Mouse (Mus musculus) CD4-positive helper T cell, adult 2 months (primary cell): ENCODE results near the gene Pced1a.
"Not testable (repeated sequence)": the region's sequence is repeated elsewhere in the genome, so short reads cannot be mapped to it uniquely, and the experiment has no call there.

Experiments used
- DNase-seq: peaks from one replicate; pipeline ENCODE4 v3.0.0-alpha.2; 2012; ENCODE audit warnings: low read depth, missing footprints, low spot score

Gene Pced1a

DNA sequence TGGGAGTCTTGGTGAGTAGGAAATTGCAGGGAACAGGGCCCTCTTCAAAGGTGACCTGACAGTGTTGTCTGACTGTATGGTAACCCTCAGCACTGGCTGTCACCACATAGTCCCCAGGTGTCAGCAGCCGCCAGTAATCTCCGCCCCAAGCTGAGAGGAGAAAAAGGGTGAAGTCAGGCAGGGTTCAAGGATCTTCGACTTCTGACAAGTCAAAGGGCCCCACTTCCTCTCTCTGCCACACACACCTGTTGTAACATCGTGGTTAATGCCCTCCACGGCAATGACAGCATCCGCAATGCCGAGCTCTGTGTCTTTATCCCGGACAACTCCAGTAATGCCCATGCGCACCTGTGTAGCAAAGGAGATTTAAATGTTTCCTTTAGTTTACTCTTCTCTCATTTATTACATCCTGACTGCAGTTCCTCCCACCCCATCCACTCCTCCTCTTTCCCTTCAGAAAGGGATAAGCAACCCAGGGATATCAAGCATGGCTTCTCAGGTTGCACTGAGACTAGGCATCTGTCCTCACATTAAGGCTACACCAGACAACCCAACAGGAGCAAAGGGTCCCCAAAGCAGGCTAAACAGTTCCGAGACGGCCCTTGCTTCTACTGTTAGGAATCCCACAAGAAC is 33.4 kb downstream of the Pced1a start:
- DNase-seq, result no peak

DNA sequence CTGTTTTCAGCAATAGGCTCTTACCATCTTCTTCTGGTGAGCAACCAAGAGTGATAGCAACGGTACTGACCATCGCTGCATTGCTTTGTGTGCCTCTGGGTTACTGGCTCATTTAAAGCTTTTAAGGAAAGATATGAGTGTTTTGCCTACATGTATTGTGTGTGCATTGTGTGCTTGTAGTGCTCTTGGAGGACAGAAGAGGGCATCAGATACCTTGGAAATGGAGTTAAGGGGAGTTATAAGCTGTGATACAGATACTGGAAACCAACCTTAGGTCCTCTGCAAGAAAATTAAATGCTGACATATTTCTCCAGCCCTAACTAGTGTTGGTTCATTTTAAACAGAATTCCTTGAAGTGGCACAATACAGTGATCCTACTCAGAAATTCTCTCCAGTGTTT is 35.7 kb downstream of the Pced1a start:
- DNase-seq, result no peak

DNA sequence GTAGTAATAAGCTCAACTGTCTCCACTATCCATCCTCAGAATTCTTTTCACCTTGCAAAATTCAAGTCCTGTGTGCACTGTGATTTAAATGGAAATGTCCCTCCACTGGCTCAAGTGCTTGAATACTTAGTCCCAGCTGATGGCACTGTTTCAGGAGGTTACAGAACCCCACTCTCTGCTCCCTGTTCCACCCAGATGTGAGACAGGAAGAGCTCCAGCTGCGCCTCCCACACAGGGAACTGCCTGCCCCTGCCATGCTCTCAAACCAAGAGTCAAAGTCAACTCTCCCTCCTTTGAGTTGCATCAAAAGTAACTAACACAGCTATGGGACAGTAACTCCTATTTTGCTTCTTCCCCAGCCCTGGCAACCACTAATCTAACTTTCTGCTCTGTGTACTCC is 38.3 kb downstream of the Pced1a start:
- DNase-seq, result no peak

DNA sequence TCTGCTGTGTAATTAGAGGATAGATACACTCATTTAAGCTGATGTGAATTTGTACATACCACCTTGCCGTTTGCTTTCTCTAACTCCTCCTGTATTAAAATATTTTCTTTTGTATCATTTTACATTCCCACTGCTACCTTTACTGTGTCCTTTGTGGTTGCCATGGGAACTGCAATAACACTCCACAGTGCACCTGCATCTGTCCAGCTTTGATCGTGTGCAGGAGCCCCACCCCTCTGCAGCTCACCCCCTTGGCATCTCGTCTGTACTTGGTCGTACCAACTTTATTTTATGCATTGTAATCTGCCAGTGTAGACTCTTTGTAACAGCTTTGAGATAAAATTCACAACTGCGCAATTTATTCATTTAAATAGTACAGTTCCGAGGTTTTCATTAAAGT is 40.6 kb downstream of the Pced1a start:
- DNase-seq, result no peak

DNA sequence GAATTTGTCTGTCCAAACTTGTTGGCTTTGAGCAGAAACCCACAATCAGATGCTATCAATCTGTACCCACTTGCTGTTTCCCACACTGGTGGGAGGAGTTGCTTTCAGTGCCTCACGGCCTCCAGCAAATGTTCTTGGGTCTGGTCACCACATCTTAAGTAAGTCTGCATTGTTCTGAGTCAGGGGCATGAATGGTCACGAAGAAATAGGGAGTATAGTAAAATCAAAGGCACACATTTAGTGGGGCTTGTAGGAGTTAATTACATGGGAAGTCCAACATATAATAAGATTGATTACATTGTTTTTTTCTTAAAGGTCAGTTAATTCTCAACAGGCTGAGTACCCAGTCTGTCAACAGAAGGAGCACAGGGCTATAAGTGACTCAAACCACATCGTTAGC is 41.3 kb downstream of the Pced1a start:
- no peak for DNase-seq

DNA sequence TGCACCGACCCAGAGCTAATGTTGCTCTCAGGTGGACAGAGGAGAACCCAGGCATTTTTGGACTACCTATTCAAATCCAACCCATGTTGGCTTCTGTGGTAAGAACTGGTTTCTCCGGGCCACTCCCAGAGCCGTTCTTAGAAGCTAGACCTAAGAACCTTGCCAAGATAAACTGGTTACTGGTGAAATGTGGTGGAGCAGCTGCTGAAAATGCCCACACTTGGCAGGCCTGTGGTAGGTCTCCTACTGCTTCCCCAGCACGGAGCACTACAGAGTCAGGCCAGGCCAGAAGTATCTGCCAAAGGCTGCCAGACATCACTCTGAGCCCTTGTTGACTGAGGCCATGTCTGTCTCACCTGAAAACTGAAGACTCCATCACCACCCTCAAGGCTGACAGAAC is 49.5 kb downstream of the Pced1a start:
- DNase-seq, result no peak

DNA sequence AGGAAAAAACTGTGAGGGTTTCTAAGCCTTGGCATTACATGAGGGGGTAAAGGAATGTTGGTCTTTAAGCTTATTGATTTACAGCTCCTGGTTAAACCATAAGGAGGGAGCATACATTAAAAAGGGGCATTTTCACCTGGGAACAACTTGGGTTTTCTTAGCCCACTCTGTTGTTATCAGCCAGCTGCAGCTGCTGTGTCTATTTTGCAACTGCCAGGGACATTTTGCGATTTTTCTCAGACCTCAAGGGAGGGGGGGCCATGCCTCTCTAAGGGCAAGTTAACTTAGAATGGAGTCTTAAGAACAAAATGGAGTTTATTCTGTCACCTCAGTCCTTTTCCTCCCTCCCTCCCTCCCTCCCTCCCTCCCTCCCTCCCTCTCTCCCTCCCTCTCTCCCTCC is 51.5 kb downstream of the Pced1a start:
- not testable (repeated sequence) for DNase-seq

DNA sequence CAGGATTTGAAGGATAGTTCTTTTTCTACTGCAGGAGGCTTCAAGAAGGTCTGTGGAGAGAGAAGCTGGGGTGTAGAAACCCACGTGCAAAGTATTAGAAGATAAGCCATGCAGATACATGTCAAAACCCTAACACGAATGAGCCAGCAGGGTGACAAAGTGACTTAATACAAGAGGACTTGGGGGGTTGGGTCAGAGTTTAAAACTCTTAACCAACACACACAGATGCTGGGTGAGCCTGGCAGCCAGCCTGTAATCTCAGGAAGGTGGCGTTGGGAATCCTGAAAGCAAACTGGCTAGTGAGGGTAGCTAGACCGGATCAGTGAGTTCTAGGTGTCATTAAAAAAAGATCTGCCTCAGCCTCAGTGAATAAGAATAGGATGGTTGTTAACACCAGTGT is 57.1 kb downstream of the Pced1a start:
- no peak for DNase-seq
